Mouse (Mus musculus) ES-E14 (cell line): ENCODE results near the gene Dydc1.

Source experiments
- MAFK ChIP-seq: IDR thresholded peaks from 2 replicates; pipeline ENCODE4 v1.6.1; 2014; ENCODE audit warnings: mild to moderate bottlenecking, low read depth, low read length, inconsistent platforms; ENCODE audit not compliant: insufficient read depth
- ZC3H11A ChIP-seq: IDR thresholded peaks from 2 replicates; pipeline ENCODE4 v1.6.1; 2012; ENCODE audit warnings: low read depth, mild to moderate bottlenecking, inconsistent platforms, low read length, borderline replicate concordance
- ZNF384 ChIP-seq: IDR thresholded peaks from 2 replicates; pipeline ENCODE4 v1.6.1; 2012; ENCODE audit warnings: low read depth, low read length, inconsistent platforms

DNA sequence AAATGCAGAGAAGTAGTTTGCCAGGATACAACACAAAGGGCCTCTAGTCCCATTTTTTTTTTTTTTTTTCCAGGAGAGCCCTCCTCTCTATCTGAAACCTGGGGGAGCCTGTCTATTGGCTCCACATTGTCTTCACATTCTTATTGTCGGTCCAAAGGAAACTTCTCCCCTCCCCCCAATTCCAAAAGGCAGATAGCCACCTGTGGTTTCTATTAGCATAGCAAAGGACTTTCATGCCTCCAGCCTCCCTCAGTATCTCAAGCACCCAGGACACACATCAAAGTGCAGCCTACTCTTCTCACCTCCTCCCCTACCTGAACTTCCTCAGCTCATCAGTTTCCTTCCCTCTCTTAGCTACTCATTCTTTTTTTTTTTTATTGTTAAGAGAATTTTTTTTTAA, 6.3 kb upstream of the Dydc1 start:
- no peak for TF ChIP-seq ZC3H11A
- TF ChIP-seq ZNF384, result peak; percentile 71
- TF ChIP-seq MAFK, result no peak
